Mouse (Mus musculus) embryonic facial prominence, embryonic 11.5 days (tissue): Measurements from ENCODE around the gene Stxbp6. TPM values are rescaled to one million over a fixed set of nuclear protein-coding genes. Genes with fewer than 3 reads are reported as not detected.

ENCODE experiments used
- ATAC-seq: fragments of 200-750 bp; cut with Nextera tagmentation; replicated peaks from 2 replicates; pipeline ENCODE4 v1.8.0; 2017; ENCODE audit warnings: low read depth; ENCODE audit not compliant: insufficient number of reproducible peaks, low FRiP score, low TSS enrichment
- DNase-seq: peaks from one replicate; pipeline ENCODE4 v3.0.0-alpha.2; 2015; ENCODE audit warnings: low spot score
- H3K27ac ChIP-seq: fragments of 300-500 bp; sonication (generic); replicated peaks from 2 replicates; pipeline ENCODE4 v1.5.1; 2014; ENCODE audit warnings: mild to moderate bottlenecking, low read depth, low read length, control low read depth
- H3K27me3 ChIP-seq: fragments of 300-500 bp; sonication (generic); 2 replicates; pipeline ENCODE4 v1.6.1; 2014; ENCODE audit warnings: mild to moderate bottlenecking, low read length, moderate library complexity, mixed read lengths; ENCODE audit not compliant: control insufficient read depth, insufficient read depth
- H3K36me3 ChIP-seq: fragments of 300-500 bp; sonication (generic); replicated peaks from 2 replicates; pipeline ENCODE4 v1.6.1; 2014; ENCODE audit warnings: low read depth, mild to moderate bottlenecking, low read length, moderate library complexity, mixed read lengths; ENCODE audit not compliant: control insufficient read depth, insufficient read depth
- H3K4me1 ChIP-seq: fragments of 300-500 bp; sonication (generic); 2 replicates; pipeline ENCODE4 v1.6.1; 2014; ENCODE audit warnings: low read length, mixed read lengths; ENCODE audit not compliant: control insufficient read depth, insufficient read depth
- H3K4me2 ChIP-seq: fragments of 300-500 bp; sonication (generic); 2 replicates; pipeline ENCODE4 v1.6.1; 2014; ENCODE audit warnings: low read depth, mild to moderate bottlenecking, control low read depth, low read length, moderate library complexity
- H3K4me3 ChIP-seq: fragments of 300-500 bp; sonication (generic); 2 replicates; pipeline ENCODE4 v1.5.1; 2014; ENCODE audit warnings: low read depth, low read length, control low read depth
- H3K9ac ChIP-seq: fragments of 300-500 bp; sonication (generic); replicated peaks from 2 replicates; pipeline ENCODE4 v1.6.1; 2014; ENCODE audit warnings: mild to moderate bottlenecking, control low read depth, low read length
- H3K9me3 ChIP-seq: fragments of 300-500 bp; sonication (generic); replicated peaks from 2 replicates; pipeline ENCODE4 v1.6.1; 2016; ENCODE audit warnings: mild to moderate bottlenecking, low read length, inconsistent platforms, mixed read lengths; ENCODE audit not compliant: control insufficient read depth
- WGBS: fragments of 180-500 bp; shearing (Covaris S2); extraction: QIAGEN DNeasy Blood & Tissue Kit; methylation state at CpG from one replicate; pipeline ENCODE4 v1.1.7; 2014; 5-methylcytosine and 5-hydroxymethylcytosine counted together
- polyA plus RNA-seq: library from polyadenylated mRNA; unstranded; fragments of >200 nt; fragmentation: Nextera tagmentation; extraction: Ambion mirVana; gene quantifications from 2 replicates; pipeline ENCODE4 v1.2.1, GENCODE M21; 2014

Gene Stxbp6
- polyA plus RNA-seq, 1 experiment from 2014 or later = 8.9 TPM

DNA sequence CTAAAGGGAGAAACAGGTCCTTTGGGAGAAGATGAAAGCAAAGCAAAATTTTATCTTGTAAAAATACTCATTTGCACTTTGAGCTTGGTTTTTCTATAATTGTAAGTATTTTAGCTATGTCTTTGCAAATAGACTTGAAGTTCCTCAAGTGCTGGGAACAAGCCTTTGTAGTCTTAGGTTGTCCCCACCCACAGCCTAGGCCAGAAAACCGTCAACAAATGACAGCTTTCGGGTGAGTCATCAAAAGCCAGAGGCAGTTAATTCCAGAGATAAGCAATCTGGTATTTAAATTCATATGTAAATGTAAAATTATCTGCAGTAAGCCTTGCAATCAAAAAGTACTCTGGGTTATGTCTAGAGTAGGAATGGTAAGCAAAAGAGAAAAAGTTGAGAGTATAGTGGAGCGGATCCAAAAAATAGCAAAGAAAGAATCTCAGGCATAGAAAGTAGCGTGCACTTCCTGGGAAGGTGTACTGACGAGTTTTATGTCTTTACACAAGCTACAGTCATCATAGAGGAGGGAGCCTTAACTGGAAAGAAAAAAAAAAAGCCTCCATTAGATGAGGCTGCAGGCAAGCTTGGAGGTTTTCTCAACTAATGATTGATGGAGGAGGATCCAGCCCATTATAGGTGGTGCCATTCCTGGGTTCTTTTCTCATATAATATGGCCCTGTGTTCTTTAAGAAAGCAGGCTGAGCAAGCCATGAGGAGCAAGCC, 5.7 kb upstream of the Stxbp6 start:
- WGBS = 79% methylated on average over 5 of the region's 5 CpGs

DNA sequence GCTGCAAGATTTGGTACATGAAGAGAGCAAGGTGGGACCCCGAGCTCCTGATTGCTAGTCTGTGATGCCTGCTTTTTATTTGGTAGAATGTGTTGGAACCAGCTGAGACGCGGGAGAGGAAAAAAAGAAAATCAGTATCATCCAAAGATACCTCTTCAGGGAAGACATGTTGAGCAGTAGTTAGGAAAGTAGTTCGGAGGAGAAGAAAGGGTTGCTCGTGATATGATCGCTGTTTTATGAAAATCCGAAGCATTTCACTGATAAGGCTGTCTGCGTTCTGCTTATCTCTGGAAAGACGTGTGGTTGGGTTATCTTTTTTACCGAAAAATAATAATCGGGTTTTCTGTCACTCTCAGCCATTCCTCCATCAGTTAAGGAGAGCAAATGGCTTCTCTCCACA, 1.1 kb upstream of the Stxbp6 start:
- H3K4me3 ChIP-seq = no peak overlapping the region
- no peaks in the 10 kb centered on the region for H3K9me3 ChIP-seq
- no peak overlapping the region for H3K4me2 ChIP-seq
- H3K9ac ChIP-seq = no peak overlapping the region
- H3K27ac ChIP-seq = no peak overlapping the region
- no peaks in the 10 kb centered on the region for H3K4me1 ChIP-seq
- DNase-seq (no peak), ATAC-seq (no peak)
- whole genome bisulfite sequencing = 75% methylated on average over 11 of the region's 11 CpGs
- no peaks in the 10 kb centered on the region for H3K36me3 ChIP-seq
- H3K27me3 ChIP-seq = no peaks in the 10 kb centered on the region; the same call in 1 of the 2 replicates

More for the DNA sequence above, 5.7 kb upstream of the Stxbp6 start:
- Histone ChIP-seq H3K27me3 (no peaks in the 10 kb centered on the region), H3K4me3 (no peak overlapping the region), H3K36me3 (no peaks in the 10 kb centered on the region), H3K27ac (no peak overlapping the region), H3K9me3 (no peaks in the 10 kb centered on the region), H3K4me1 (no peaks in the 10 kb centered on the region), H3K4me2 (no peak overlapping the region), H3K9ac (no peak overlapping the region)
- DNase-seq = no peak
- no peak for ATAC-seq

DNA sequence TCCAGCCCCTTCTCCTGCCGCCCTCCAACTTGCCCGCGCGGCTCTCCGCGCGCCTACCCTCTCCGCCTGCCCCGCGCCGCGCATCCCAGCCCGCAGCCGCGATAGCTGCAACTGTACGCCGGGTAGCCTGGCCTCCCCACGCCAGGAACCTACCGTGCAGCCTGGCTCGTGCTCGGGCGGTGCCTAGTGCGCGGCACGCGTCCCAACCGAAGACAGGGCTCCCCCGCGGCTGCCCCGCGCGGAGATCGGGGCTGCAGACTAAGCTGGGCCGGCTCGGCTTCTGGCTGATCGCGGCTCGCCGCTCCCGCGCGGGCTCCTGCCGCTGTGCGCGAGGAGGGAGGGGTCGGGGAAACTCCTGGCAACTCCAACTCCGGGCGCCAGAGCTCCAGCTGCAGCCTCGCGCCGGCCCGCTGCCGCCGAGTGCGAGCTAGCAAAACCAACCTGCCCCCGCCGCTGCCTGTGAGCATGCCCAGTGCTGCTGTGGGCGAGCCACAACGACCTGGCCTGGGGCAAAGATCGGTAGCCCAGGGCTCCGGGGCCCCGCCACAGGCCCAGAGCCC, 387 bp downstream of the Stxbp6 start:
- peak overlapping the region; percentile 73 for H3K4me3 ChIP-seq
- no peaks in the 10 kb centered on the region for H3K36me3 ChIP-seq
- no peaks in the 10 kb centered on the region for H3K4me1 ChIP-seq
- 0% methylated on average over 58 of the region's 62 CpGs for WGBS
- peak overlapping the region; percentile 89 for H3K9ac ChIP-seq
- no peaks in the 10 kb centered on the region; the same call in 1 of the 2 replicates for H3K27me3 ChIP-seq
- ATAC-seq (peak; percentile 90), DNase-seq (peak; percentile 82)
- no peaks in the 10 kb centered on the region for H3K9me3 ChIP-seq
- peak overlapping the region; percentile 28; the same call in 1 of the 2 replicates for H3K27ac ChIP-seq
- H3K4me2 ChIP-seq = peak overlapping the region; percentile 93

DNA sequence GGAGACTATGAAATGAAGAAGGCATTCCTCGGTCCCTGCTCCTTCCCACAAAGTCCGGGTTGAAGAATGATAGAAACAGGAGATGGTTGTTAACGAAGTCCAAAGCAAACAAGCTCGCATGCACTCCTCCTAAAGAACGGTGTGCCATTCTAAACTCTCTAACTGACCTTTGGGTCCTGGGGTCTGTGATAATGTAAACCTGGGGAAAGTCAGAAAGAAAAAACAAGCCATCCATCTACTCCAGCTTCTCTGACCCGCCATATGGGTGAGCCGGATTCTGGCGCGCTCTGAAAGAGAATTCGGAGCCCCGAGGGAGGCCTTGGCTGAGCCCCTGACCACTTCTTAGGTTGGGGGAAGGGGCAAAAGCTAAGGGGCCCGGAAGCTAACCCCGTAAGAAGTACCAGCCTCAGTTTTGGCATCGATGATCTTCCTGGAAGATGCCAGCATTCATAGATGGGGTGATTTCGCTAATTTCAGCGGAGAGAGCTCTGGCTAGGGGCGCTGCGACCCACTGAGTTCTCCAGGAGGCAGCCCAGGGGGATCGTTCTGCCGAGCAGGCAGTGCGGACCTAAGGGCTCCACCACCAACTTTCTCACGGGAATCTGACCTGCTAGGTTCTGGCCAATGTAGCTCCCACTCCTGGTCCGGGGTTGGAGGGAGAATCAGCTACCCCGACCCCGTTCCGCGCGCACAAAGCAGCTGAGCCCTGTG, 1.0 kb downstream of the Stxbp6 start:
- ATAC-seq (peak; percentile 0; the same call in 1 of the 2 replicates), DNase-seq (peak; percentile 50)
- Histone ChIP-seq H3K4me3 (peak overlapping the region; percentile 73), H3K36me3 (no peaks in the 10 kb centered on the region), H3K9ac (peak overlapping the region; percentile 89), H3K4me1 (no peaks in the 10 kb centered on the region), H3K4me2 (peak overlapping the region; percentile 93), H3K9me3 (no peaks in the 10 kb centered on the region), H3K27me3 (no peaks in the 10 kb centered on the region; the same call in 1 of the 2 replicates), H3K27ac (peak overlapping the region; percentile 28; the same call in 1 of the 2 replicates)
- 1% methylated on average over 28 of the region's 28 CpGs for WGBS

DNA sequence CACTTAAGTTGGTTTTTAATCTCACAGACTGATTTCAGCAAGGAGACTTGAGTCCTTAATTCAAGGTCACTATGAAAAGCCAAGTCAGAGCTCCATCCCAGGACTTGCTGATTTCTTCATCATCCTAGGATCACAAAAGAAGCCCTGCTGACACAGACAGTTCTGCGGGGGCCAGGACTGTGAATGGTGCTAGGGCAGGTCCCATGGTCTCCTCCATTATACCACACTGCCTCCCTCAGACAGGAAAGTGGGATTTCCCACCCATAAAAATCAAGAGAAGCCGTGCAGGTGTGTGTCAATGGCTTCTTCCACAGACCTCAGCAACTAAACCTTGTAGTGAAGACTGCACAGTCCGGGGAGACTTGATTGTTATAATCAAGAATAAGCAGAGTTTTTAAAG, 2.3 kb downstream of the Stxbp6 start:
- no peaks in the 10 kb centered on the region for H3K4me1 ChIP-seq
- H3K4me2 ChIP-seq = no peak overlapping the region
- no peaks in the 10 kb centered on the region; the same call in 1 of the 2 replicates for H3K27me3 ChIP-seq
- H3K9me3 ChIP-seq = no peaks in the 10 kb centered on the region
- no peak for ATAC-seq
- H3K27ac ChIP-seq = no peak overlapping the region
- no peak overlapping the region for H3K4me3 ChIP-seq
- H3K9ac ChIP-seq = no peak overlapping the region
- no peak for DNase-seq
- H3K36me3 ChIP-seq = no peaks in the 10 kb centered on the region
- 61% methylated on average over 3 of the region's 3 CpGs for WGBS

DNA sequence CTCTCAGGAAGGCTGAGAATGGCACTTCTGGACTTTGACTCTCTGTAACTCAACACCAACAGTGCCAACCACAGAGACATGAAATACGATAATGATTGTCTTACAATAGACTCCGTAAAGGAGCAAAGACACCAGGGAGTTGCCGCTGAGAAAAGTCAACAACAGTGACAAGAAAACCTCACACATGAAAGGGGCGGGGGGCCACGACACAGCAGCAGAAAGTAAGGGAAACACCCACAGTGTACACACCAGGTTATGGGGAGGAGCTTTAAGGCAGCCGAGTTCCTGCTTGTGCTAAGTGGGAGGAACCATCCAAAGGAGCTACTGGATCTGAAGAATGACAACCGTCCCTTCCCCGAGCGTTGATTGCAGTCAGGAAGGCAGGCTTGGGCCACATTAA, 4.3 kb downstream of the Stxbp6 start:
- H3K9ac ChIP-seq = no peak overlapping the region
- H3K4me3 ChIP-seq = no peak overlapping the region
- H3K36me3 ChIP-seq = no peaks in the 10 kb centered on the region
- no peaks in the 10 kb centered on the region for H3K4me1 ChIP-seq
- WGBS = 47% methylated on average over 9 of the region's 9 CpGs
- ATAC-seq = no peak
- no peaks in the 10 kb centered on the region; the same call in 1 of the 2 replicates for H3K27me3 ChIP-seq
- H3K27ac ChIP-seq = no peak overlapping the region
- H3K4me2 ChIP-seq = no peak overlapping the region
- no peaks in the 10 kb centered on the region for H3K9me3 ChIP-seq
- no peak for DNase-seq

DNA sequence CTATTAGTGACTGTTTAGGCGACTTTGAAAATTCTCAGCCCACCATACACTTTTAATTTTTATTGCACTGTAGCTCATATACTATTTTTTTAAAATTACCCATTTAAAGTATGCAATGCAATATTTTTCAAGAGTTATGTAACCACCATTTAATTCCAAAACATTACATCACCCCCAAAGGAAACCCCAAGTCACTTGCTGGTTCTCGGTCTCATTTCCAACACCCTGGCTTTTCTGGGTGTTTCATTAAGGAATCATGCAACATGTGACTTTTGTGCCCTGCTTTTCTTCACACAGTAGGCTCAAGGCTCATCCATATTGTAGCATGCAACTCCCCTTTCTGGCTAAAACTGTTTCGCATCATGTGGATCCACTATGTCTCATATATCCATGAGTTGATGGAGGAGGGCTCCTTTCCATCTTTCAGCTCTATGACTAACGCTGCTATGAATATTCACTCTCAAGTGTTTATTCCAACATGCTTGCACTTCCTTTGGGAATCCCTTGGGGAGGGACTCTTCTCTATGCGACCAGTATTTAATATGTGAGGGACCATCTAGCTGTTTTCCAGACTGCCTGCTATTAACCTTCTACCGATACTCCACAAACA, 6.3 kb downstream of the Stxbp6 start:
- H3K9me3 ChIP-seq = no peaks in the 10 kb centered on the region
- no peak overlapping the region for H3K4me3 ChIP-seq
- DNase-seq = no peak
- no peaks in the 10 kb centered on the region; the same call in 1 of the 2 replicates for H3K27me3 ChIP-seq
- 63% methylated on average over 6 of the region's 6 CpGs for WGBS
- H3K9ac ChIP-seq = no peak overlapping the region
- H3K4me2 ChIP-seq = no peak overlapping the region
- H3K4me1 ChIP-seq = no peaks in the 10 kb centered on the region
- no peak for ATAC-seq
- no peaks in the 10 kb centered on the region for H3K36me3 ChIP-seq
- no peak overlapping the region for H3K27ac ChIP-seq
